Mouse (Mus musculus) forebrain, postnatal 0 days (tissue): ENCODE measurements around the gene Gm9376. TPM values are rescaled to one million over a fixed set of nuclear protein-coding genes. Genes with fewer than 3 reads are reported as not detected.

Source experiments
- ATAC-seq: fragments of 200-750 bp; cut with Nextera tagmentation; 2 replicates; pipeline ENCODE4 v1.8.0; 2017; ENCODE audit warnings: mild to moderate bottlenecking, moderate library complexity
- DNase-seq: peaks from one replicate; pipeline ENCODE4 v3.0.0-alpha.2; 2015
- H3K27ac ChIP-seq: fragments of 300-500 bp; sonication (generic); 2 replicates; pipeline ENCODE4 v1.5.1; 2014; ENCODE audit warnings: low read depth, mild to moderate bottlenecking, antibody characterized with exemption, low read length, moderate library complexity, mixed read lengths
- H3K27me3 ChIP-seq: fragments of 300-500 bp; sonication (generic); 2 replicates; pipeline ENCODE4 v1.6.1; 2014; ENCODE audit warnings: mild to moderate bottlenecking, low read length, mixed read lengths; ENCODE audit not compliant: insufficient read depth
- H3K36me3 ChIP-seq: fragments of 300-500 bp; sonication (generic); 2 replicates; pipeline ENCODE4 v1.6.1; 2014; ENCODE audit warnings: mild to moderate bottlenecking, moderate library complexity; ENCODE audit not compliant: insufficient read depth
- H3K4me1 ChIP-seq: fragments of 300-500 bp; sonication (generic); 2 replicates; pipeline ENCODE4 v1.6.1; 2014; ENCODE audit warnings: antibody characterized with exemption; ENCODE audit not compliant: insufficient read depth
- H3K4me2 ChIP-seq: fragments of 300-500 bp; sonication (generic); 2 replicates; pipeline ENCODE4 v1.6.1; 2014; ENCODE audit warnings: low read depth, mild to moderate bottlenecking, moderate library complexity
- H3K4me3 ChIP-seq: fragments of 300-500 bp; sonication (generic); 2 replicates; pipeline ENCODE4 v1.5.1; 2014; ENCODE audit warnings: low read depth, low read length, mixed read lengths
- H3K9ac ChIP-seq: fragments of 300-500 bp; sonication (generic); 2 replicates; pipeline ENCODE4 v1.6.1; 2014; ENCODE audit warnings: mild to moderate bottlenecking
- H3K9me3 ChIP-seq: fragments of 300-500 bp; sonication (generic); 2 replicates; pipeline ENCODE4 v1.6.1; 2016; ENCODE audit warnings: low read length
- CTCF ChIP-seq: sonication (generic); IDR thresholded peaks from 2 replicates; pipeline ENCODE4 v1.5.1; 2016; ENCODE audit warnings: antibody characterized with exemption, control low read depth, low read depth
- WGBS: fragments of 180-500 bp; shearing (Covaris S2); extraction: QIAGEN DNeasy Blood & Tissue Kit; methylation state at CpG from one replicate; pipeline ENCODE4 v1.1.7; 2014; 5-methylcytosine and 5-hydroxymethylcytosine counted together
- polyA plus RNA-seq: library from polyadenylated mRNA; unstranded; fragments of >200 nt; fragmentation: Nextera tagmentation; extraction: Ambion mirVana; gene quantifications from 2 replicates; pipeline ENCODE4 v1.2.1, GENCODE M21; 2015
- total RNA-seq: library from RNA; depleted of rRNA; stranded (reverse); fragments of >200 nt; gene quantifications from 2 replicates; pipeline ENCODE4 v1.2.3, GENCODE M21; 2014; rRNA removed

Gm9376 gene
- total RNA-seq (not detected in 2 replicates), polyA plus RNA-seq (not detected in 2 replicates)

GRCm38 (mm10) chr14:118266660-118267059 is at the start of gene Gm9376:
Gene Gm9376 (plus strand): TSS chr14:118266960.
- 94% methylated on average over 2 of the region's 2 CpGs for WGBS
- Histone ChIP-seq H3K9ac (no peak within 1 kb of the TSS), H3K4me3 (no peak within 1 kb of the TSS), H3K4me1 (no peaks in the 10 kb centered on the region), H3K9me3 (no peaks in the 10 kb centered on the region), H3K4me2 (no peak within 1 kb of the TSS), H3K27me3 (no peaks in the 10 kb centered on the region; the same call in 1 of the 2 replicates), H3K36me3 (no peaks in the 10 kb centered on the region), H3K27ac (no peak within 1 kb of the TSS)
- DNase-seq (no peak), ATAC-seq (no peak)
- TF ChIP-seq CTCF: no peak

- no peaks in the 10 kb centered on the region for H3K36me3 ChIP-seq
- no peaks in the 10 kb centered on the region for H3K9me3 ChIP-seq
- peak; percentile 32 for TF ChIP-seq CTCF
- no peak for ATAC-seq
- H3K9ac ChIP-seq: no peak overlapping the region
- no peaks in the 10 kb centered on the region; the same call in 1 of the 2 replicates for H3K4me1 ChIP-seq
- no peak overlapping the region for H3K4me2 ChIP-seq
- WGBS: 88% methylated on average over 1 of the region's 1 CpGs
- DNase-seq: no peak
- H3K27ac ChIP-seq: no peak overlapping the region
- H3K4me3 ChIP-seq: no peak overlapping the region
- H3K27me3 ChIP-seq: peaks cover 6% of the 10 kb centered on the region; the same call in 1 of the 2 replicates
Measured at GRCm38 (mm10) chr14:118220885-118221284, 45.9 kb upstream of the Gm9376 start.

- 53% methylated on average over 16 of the region's 16 CpGs for WGBS
- TF ChIP-seq CTCF: no peak
Measured at GRCm38 (mm10) chr14:118225061-118225743, 41.6 kb upstream of the Gm9376 start.

GRCm38 (mm10) chr14:118225911-118226310 is 40.8 kb upstream of the Gm9376 start:
- Histone ChIP-seq H3K4me3 (peak overlapping the region; percentile 18; the same call in 1 of the 2 replicates), H3K27me3 (peaks cover 11% of the 10 kb centered on the region), H3K36me3 (no peaks in the 10 kb centered on the region), H3K4me2 (peak overlapping the region; percentile 38), H3K27ac (no peak overlapping the region), H3K9ac (no peak overlapping the region), H3K4me1 (no peaks in the 10 kb centered on the region; the same call in 1 of the 2 replicates), H3K9me3 (no peaks in the 10 kb centered on the region)
- ATAC-seq: peak; percentile 70
- 1% methylated on average over 21 of the region's 21 CpGs for WGBS
- peak; percentile 71 for DNase-seq
- no peak for TF ChIP-seq CTCF

More at GRCm38 (mm10) chr14:118225061-118225743, 41.6 kb upstream of the Gm9376 start:
- no peak overlapping the region for H3K9ac ChIP-seq
- H3K4me3 ChIP-seq: no peak overlapping the region
- H3K27me3 ChIP-seq: peaks cover 11% of the 10 kb centered on the region
- no peak overlapping the region for H3K27ac ChIP-seq
- peak overlapping the region; percentile 38; the same call in 1 of the 2 replicates for H3K4me2 ChIP-seq
- H3K4me1 ChIP-seq: no peaks in the 10 kb centered on the region; the same call in 1 of the 2 replicates
- DNase-seq (no peak), ATAC-seq (no peak)
- no peaks in the 10 kb centered on the region for H3K36me3 ChIP-seq
- no peaks in the 10 kb centered on the region for H3K9me3 ChIP-seq

GRCm38 (mm10) chr14:118226471-118227155 is 40.1 kb upstream of the Gm9376 start:
- Histone ChIP-seq H3K36me3 (no peaks in the 10 kb centered on the region), H3K4me3 (no peak overlapping the region), H3K4me2 (peak overlapping the region; percentile 38), H3K4me1 (no peaks in the 10 kb centered on the region; the same call in 1 of the 2 replicates), H3K27ac (no peak overlapping the region), H3K9ac (no peak overlapping the region), H3K27me3 (peaks cover 16% of the 10 kb centered on the region), H3K9me3 (no peaks in the 10 kb centered on the region)
- ATAC-seq: no peak
- WGBS: 9% methylated on average over 21 of the region's 21 CpGs
- TF ChIP-seq CTCF: no peak
- no peak for DNase-seq

- Histone ChIP-seq H3K9ac (0 out of 2 replicates have a peak overlapping the region, but pooled peaks have one; percentile 26), H3K4me3 (no peak overlapping the region), H3K9me3 (no peaks in the 10 kb centered on the region), H3K36me3 (no peaks in the 10 kb centered on the region), H3K4me2 (peak overlapping the region; percentile 5), H3K4me1 (peaks cover 9% of the 10 kb centered on the region; the same call in 1 of the 2 replicates), H3K27ac (0 out of 2 replicates have a peak overlapping the region, but pooled peaks have one; percentile 9), H3K27me3 (peaks cover 20% of the 10 kb centered on the region; the same call in 1 of the 2 replicates)
- no peak for ATAC-seq
- TF ChIP-seq CTCF: no peak
- peak; percentile 48 for DNase-seq
- WGBS: 5% methylated on average over 8 of the region's 8 CpGs
Measured at GRCm38 (mm10) chr14:118232381-118232970, 34.3 kb upstream of the Gm9376 start.
